Mouse (Mus musculus): ENCODE measurements around the gene Nat8f3.
"Not testable (repeated sequence)": the region's sequence is repeated elsewhere in the genome, so short reads cannot be mapped to it uniquely, and the experiment has no call there.

Nat8f3 gene

DNA sequence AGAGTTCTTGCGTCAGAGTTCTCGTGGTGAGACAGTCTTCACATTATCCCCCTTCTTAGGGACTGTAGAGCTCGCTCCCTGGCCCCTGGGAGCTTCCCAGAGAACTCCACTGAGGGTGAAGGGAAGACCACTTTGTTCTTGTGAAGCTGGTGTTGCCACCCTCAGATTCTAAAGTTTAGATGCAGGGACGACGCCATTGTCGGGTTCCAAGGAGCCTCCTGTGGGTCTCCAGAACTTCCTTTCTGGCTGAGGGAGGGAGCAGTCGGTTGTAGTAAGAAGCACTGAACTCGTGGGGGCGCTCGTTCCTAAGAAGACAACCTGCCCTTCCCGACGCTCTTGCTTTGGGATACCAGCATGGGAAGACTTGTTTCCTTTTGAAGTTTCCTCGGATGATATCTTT, at the start of gene Nat8f3:
Gene Nat8f3 (minus strand): TSS at position 223 of the 400 bp plus-strand sequence.
- peak; percentile 32 for DNase-seq (ENCODE audit: low read depth, low spot score)

DNA sequence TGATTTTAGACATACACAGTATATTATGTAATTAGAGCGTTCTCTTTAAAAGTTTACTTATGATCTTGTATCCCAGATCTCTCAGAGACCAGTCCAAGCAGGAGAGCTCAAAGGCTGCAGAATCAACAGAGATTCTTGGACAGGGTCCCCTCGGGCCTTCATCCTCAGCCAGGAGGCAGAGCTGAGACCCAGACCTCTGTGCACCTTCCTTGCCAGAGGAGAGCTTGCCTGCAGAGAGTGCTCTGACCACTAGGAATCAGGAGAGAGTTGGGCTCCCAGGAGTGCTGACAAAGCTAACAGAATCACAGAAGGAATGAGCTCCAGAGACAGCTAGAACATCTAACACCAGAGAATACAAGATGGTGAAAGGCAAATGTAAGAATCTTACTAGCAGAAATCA, 47.8 kb upstream of the Nat8f3 start:
- no peak for DNase-seq (ENCODE audit: low read depth, low spot score)

DNA sequence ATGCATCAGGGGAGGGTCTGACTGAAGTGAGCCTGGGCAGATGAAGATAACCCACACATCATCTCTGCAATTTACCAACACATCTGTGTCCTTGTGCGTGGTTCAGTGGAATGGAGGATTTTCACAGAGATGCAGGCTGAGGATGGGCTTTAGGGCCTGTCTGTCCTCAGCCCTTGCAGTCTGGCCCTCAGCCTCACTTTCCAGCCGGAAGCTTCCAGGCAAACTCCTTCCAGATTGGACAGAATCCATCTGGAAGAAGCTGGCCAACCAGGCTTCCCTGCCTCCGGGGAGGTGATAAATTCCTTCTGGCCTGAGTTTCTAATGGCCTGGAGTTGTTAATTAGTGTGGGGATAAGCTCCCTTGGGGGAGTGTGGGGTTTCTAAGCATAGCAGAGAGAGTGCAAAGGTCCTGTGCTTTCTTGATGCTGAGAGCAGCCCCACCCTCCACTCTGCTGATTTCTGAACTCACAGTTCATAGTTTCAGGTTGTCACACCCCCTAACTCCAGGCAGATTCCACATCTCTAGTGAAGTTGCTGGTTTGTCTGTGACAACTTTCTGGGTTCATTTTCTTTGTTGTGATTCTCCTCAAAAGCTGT, 45.5 kb upstream of the Nat8f3 start:
- not testable (repeated sequence) for DNase-seq (ENCODE audit: low read depth, low spot score)

DNA sequence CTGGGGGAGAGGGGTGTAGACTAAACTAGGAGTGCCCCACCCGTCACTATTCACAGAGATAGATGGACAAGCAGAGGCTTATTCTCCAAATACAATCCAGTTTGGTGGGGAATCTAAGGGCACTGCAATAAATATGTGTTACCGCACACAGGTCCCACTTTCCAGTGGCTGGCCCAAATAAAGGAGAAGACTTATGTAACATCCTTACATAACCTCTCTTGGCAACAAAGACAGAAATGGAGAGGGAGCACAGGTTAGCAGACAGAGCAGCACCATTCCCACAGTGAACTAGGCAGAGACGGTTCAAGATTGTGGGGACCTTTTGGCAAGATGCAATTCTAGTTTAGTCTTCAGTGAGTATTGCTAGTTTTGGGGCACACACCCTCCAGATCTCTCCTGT, 45.0 kb upstream of the Nat8f3 start:
- DNase-seq (ENCODE audit: low read depth, low spot score): not testable (repeated sequence)

DNA sequence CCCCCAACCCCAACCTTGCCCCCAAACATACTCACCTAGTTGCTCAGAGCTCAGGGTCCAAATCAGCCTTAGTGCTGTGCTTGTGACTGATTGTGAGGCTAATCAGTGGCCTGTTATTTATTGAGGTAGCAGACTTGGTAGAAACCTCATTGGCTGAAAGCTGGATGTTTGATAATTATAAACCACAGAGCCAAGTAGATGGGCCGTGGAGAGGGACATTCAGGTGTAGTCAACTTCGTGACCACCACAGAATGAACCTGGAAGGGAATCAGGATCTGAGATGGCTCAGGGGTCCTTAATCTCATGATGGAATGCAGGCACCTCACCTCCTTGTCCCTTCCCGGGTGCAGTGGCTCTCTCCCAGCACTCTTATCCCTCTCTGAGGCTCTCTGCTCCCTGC, 44.2 kb upstream of the Nat8f3 start:
- not testable (repeated sequence) for DNase-seq (ENCODE audit: low read depth, low spot score)

DNA sequence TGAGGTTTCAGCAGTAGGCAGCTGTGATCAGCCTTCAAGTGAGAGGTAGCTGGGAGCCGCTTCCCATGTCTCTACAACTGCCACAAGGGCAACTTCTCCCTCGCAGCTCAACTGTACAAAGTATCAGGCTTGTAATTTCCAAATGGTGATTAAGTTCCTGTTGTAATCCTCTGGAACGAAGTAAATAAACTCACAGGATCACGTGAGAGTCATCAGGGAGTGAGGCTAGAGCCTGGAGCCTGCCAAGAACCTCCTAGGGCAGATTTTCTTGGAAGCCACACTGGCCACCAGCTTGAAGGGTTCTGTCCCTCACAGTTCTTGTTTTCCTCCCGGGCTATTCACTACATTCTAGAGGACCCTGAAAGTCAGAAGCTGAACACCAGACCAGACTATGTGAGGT, 37.6 kb upstream of the Nat8f3 start:
- DNase-seq (ENCODE audit: low read depth, low spot score): not testable (repeated sequence)

DNA sequence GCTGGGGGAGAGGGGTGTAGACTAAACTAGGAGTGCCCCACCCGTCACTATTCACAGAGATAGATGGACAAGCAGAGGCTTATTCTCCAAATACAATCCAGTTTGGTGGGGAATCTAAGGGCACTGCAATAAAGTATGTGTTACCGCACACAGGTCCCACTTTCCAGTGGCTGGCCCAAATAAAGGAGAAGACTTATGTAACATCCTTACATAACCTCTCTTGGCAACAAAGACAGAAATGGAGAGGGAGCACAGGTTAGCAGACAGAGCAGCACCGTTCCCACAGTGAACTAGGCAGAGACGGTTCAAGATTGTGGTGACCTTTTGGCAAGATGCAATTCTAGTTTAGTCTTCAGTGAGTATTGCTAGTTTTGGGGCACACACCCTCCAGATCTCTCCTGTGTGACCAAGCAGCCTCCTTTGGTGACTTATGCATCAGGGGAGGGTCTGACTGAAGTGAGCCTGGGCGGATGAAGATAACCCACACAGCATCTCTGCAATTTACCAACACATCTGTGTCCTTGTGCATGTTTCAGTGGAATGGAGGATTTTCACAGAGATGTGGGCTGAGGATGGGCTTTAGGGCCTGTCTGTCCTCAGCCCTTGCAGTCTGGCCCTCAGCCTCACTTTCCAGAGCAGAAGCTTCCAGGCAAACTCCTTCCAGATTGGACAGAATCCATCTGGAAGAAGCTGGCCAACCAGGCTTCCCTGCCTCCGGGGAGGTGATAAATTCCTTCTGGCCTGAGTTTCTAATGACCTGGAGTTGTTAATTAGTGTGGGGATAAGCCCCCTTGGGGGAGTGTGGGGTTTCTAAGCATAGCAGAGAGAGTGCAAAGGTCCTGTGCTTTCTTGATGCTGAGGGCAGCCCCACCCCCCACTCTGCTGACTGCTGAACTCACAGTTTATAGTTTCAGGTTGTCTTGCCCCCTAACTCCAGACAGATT, 2.2 kb downstream of the Nat8f3 start:
- DNase-seq (ENCODE audit: low read depth, low spot score): not testable (repeated sequence)

DNA sequence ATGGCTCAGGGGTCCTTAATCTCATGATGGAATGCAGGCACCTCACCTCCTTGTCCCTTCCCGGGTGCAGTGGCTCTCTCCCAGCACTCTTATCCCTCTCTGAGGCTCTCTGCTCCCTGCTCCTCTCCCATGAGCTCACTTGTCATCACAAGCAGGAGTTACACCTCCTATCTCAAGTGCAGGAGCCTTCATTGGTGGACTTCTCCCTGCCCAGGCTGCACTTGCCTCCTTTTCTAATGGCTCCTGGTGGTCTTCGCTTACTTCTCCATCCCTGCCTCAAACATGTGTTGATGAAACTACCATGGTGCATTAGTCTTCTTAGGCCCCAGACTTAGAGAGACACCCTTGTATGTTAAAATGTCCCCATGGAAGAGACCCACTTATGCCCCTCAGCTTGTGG, 2.9 kb downstream of the Nat8f3 start:
- DNase-seq (ENCODE audit: low read depth, low spot score): not testable (repeated sequence)

DNA sequence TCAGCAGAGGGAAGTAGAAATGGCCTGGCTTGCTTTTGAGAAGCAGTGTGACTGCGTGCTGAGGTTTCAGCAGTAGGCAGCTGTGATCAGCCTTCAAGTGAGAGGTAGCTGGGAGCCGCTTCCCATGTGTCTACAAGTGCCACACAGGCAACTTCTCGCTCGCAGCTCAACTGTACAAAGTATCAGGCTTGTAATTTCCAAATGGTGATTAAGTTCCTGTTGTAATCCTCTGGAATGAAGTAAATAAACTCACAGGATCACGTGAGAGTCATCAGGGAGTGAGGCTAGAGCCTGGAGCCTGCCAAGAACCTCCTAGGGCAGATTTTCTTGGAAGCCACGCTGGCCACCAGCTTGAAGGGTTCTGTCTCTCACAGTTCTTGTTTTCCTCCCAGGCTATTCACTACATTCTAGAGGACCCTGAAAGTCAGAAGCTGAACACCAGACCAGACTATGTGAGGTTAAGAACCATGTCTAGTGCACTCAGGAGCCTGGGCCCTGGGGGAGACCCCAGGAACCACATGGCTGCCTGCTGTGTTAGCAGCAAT, 9.8 kb downstream of the Nat8f3 start:
- not testable (repeated sequence) for DNase-seq (ENCODE audit: low read depth, low spot score)

DNA sequence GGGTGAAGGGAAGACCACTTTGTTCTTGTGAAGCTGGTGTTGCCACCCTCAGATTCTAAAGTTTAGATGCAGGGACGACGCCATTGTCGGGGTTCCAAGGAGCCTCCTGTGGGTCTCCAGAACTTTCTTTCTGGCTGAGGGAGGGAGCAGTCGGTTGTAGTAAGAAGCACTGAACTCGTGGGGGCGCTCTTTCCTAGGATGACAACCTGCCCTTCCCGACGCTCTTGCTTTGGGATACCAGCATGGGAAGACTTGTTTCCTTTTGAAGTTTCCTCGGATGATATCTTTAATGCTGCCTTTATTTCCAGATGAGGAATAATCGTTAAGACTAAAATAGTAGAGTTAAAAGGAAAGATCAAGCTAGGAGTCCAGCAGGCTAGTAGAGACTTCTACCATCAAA, 52.4 kb downstream of the Nat8f3 start, which contains the start of gene Nat8f7:
Gene Nat8f7 (minus strand): TSS at position 101 of the 400 bp plus-strand sequence.
- DNase-seq (ENCODE audit: low read depth, low spot score): not testable (repeated sequence)

DNA sequence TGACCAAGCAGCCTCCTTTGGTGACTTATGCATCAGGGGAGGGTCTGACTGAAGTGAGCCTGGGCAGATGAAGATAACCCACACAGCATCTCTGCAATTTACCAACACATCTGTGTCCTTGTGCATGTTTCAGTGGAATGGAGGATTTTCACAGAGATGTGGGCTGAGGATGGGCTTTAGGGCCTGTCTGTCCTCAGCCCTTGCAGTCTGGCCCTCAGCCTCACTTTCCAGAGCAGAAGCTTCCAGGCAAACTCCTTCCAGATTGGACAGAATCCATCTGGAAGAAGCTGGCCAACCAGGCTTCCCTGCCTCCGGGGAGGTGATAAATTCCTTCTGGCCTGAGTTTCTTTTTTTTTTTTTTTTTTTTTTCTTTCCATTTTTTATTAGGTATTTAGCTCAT, 55.9 kb downstream of the Nat8f3 start:
- not testable (repeated sequence) for DNase-seq (ENCODE audit: low read depth, low spot score)

DNA sequence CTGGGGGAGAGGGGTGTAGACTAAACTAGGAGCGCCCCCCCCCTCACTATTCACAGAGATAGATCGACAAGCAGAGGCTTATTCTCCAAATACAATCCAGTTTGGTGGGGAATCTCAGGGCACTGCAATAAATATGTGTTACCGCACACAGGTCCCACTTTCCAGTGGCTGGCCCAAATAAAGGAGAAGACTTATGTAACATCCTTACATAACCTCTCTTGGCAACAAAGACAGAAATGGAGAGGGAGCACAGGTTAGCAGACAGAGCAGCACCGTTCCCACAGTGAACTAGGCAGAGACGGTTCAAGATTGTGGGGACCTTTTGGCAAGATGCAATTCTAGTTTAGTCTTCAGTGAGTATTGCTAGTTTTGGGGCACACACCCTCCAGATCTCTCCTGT, 56.3 kb downstream of the Nat8f3 start:
- not testable (repeated sequence) for DNase-seq (ENCODE audit: low read depth, low spot score)

DNA sequence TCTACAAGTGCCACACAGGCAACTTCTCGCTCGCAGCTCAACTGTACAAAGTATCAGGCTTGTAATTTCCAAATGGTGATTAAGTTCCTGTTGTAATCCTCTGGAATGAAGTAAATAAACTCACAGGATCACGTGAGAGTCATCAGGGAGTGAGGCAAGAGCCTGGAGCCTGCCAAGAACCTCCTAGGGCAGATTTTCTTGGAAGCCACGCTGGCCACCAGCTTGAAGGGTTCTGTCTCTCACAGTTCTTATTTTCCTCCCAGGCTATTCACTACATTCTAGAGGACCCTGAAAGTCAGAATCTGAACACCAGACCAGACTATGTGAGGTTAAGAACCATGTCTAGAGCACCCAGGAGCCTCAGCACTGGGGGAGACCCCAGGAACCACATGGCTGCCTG, 63.6 kb downstream of the Nat8f3 start:
- peak; percentile 22 for DNase-seq (ENCODE audit: low read depth, low spot score)
